Mouse (Mus musculus): ENCODE measurements around the gene Egfr. TPM values are rescaled to one million over a fixed set of nuclear protein-coding genes. Genes with fewer than 3 reads are reported as not detected.

Gene Egfr
- polyA plus RNA-seq, 1 experiment from 2014 or later, result 9.0 TPM

GRCm38 (mm10) chr11:16753154-16754040 lies 1.4 kb downstream of the Egfr start:
- H3K9ac ChIP-seq (replicated peaks), result peak overlapping the region; percentile 64
- peak overlapping the region; percentile 64 for H3K4me3 ChIP-seq (replicated peaks)
- H3K9me3 ChIP-seq, result no peaks in the 10 kb centered on the region
- 0 out of 2 replicates have a peak, but pooled peaks cover 11% of the 10 kb centered on the region for H3K4me1 ChIP-seq (replicated peaks)
- H3K36me3 ChIP-seq, result no peaks in the 10 kb centered on the region
- 30% methylated on average over 18 of the region's 18 CpGs for WGBS
- H3K27me3 ChIP-seq, result peaks cover 44% of the 10 kb centered on the region
- H3K4me2 ChIP-seq, result peak overlapping the region; percentile 88
- ATAC-seq (ENCODE audit: insufficient number of reproducible peaks, insufficient read depth, low FRiP score, low TSS enrichment, low read depth), result no peak
- H3K27ac ChIP-seq, result no peak overlapping the region

DNA sequence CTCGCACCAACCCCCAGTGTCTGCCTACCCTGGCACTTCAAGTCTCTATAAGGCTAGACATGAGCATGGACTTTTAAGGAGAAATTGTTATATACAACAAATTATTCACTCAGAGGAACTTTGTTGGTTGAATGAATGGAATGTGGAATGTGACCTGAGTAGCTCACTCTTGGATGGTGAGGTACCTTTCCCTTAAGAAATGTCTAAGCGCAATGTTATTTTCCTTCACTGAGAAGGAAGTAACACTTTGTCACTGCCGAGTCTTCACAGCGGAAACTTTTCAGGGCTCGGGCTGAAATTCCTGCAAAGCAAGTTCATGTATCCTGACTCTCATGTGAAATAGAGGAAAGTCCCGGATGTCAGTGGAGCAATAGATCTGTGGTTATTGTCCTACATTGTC lies 7.9 kb downstream of the Egfr start:
- Histone ChIP-seq H3K36me3 (no peaks in the 10 kb centered on the region), H3K27me3 (peaks cover 4% of the 10 kb centered on the region), H3K27ac (no peak overlapping the region), H3K4me1 (replicated peaks) (0 out of 2 replicates have a peak, but pooled peaks cover 5% of the 10 kb centered on the region), H3K9ac (replicated peaks) (no peak overlapping the region), H3K4me3 (replicated peaks) (no peak overlapping the region), H3K4me2 (no peak overlapping the region), H3K9me3 (no peaks in the 10 kb centered on the region)
- 81% methylated on average over 6 of the region's 6 CpGs for WGBS
- no peak for ATAC-seq (ENCODE audit: insufficient number of reproducible peaks, insufficient read depth, low FRiP score, low TSS enrichment, low read depth)

- Histone ChIP-seq H3K9me3 (no peaks in the 10 kb centered on the region), H3K4me2 (no peak overlapping the region), H3K36me3 (no peaks in the 10 kb centered on the region), H3K27me3 (no peaks in the 10 kb centered on the region), H3K9ac (replicated peaks) (no peak overlapping the region), H3K27ac (no peak overlapping the region), H3K4me1 (replicated peaks) (0 out of 2 replicates have a peak, but pooled peaks cover 5% of the 10 kb centered on the region), H3K4me3 (replicated peaks) (no peak overlapping the region)
- WGBS, result 77% methylated on average over 2 of the region's 2 CpGs
- ATAC-seq (ENCODE audit: insufficient number of reproducible peaks, insufficient read depth, low FRiP score, low TSS enrichment, low read depth), result no peak
Observed at GRCm38 (mm10) chr11:16761184-16761583, 9.2 kb downstream of the Egfr start.

- no peaks in the 10 kb centered on the region for H3K27me3 ChIP-seq
- no peak overlapping the region for H3K9ac ChIP-seq (replicated peaks)
- WGBS, result 74% methylated on average over 9 of the region's 9 CpGs
- H3K4me3 ChIP-seq (replicated peaks), result no peak overlapping the region
- H3K27ac ChIP-seq, result no peak overlapping the region
- ATAC-seq (ENCODE audit: insufficient number of reproducible peaks, insufficient read depth, low FRiP score, low TSS enrichment, low read depth), result no peak
- no peaks in the 10 kb centered on the region for H3K9me3 ChIP-seq
- H3K4me2 ChIP-seq, result no peak overlapping the region
- H3K36me3 ChIP-seq, result no peaks in the 10 kb centered on the region
- H3K4me1 ChIP-seq (replicated peaks), result peaks cover 15% of the 10 kb centered on the region
Observed at GRCm38 (mm10) chr11:16766038-16766815, 14.2 kb downstream of the Egfr start.

- Histone ChIP-seq H3K27ac (no peak overlapping the region), H3K4me1 (replicated peaks) (peaks cover 15% of the 10 kb centered on the region), H3K9me3 (no peaks in the 10 kb centered on the region), H3K4me3 (replicated peaks) (no peak overlapping the region), H3K4me2 (no peak overlapping the region), H3K36me3 (no peaks in the 10 kb centered on the region), H3K9ac (replicated peaks) (no peak overlapping the region), H3K27me3 (no peaks in the 10 kb centered on the region)
- no peak for ATAC-seq (ENCODE audit: insufficient number of reproducible peaks, insufficient read depth, low FRiP score, low TSS enrichment, low read depth)
- WGBS, result 83% methylated on average over 2 of the region's 2 CpGs
Observed at GRCm38 (mm10) chr11:16767984-16768383, 16.0 kb downstream of the Egfr start.

DNA sequence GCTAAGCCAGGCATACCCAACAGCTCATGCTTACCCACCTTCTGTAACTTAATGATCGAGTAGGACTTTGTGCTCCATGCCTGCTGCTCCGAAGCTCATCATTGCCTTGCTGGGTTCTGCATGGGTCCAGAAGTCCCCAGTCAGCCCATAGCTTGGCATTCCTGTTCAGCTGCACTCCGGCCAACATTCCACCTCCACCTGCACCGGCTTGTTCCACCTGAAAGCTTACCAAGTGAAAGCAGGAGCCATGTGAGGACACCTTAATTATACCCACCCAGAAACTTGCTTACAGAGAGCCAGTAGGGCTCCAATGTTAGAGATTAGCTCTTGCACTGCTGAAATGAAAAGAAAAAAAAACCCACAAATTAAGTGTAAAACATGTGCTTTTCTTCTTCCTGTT lies 17.3 kb downstream of the Egfr start:
- H3K9me3 ChIP-seq, result no peaks in the 10 kb centered on the region
- H3K4me2 ChIP-seq, result no peak overlapping the region
- H3K36me3 ChIP-seq, result no peaks in the 10 kb centered on the region
- ATAC-seq (ENCODE audit: insufficient number of reproducible peaks, insufficient read depth, low FRiP score, low TSS enrichment, low read depth), result no peak
- H3K27me3 ChIP-seq, result no peaks in the 10 kb centered on the region
- H3K4me1 ChIP-seq (replicated peaks), result peaks cover 15% of the 10 kb centered on the region
- H3K9ac ChIP-seq (replicated peaks), result no peak overlapping the region
- WGBS, result 84% methylated on average over 4 of the region's 4 CpGs
- H3K4me3 ChIP-seq (replicated peaks), result no peak overlapping the region
- H3K27ac ChIP-seq, result no peak overlapping the region

DNA sequence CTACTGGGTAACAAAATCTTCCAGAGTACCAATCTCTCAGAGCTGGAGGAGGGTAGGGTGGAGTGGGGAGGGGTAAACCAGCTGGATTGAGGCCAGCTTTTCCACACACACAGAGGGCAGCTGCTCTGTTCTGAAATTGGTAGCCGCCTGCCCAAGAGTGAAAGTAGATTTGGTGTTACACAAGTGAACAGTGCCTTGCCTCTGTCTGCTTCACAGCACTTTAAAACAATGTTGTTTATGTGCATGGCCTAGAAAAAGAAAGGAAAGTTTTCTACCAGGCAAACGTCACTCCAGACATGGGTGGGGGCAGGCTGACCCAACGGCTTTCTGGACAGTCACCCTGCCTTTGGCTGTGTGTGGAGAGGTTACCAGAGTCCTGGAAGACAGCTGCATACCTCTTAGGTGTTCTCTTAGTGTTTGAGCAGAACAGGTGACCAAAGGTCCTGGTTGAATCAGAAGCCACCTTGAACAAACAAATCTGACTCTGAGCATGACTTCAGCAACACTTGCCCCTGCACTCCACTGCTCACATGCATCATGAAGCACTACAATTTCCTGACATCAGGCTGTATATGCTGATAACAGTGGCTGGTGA lies 17.8 kb downstream of the Egfr start:
- no peak overlapping the region for H3K27ac ChIP-seq
- 57% methylated on average over 3 of the region's 3 CpGs for WGBS
- no peaks in the 10 kb centered on the region for H3K27me3 ChIP-seq
- no peak overlapping the region for H3K4me2 ChIP-seq
- no peaks in the 10 kb centered on the region for H3K36me3 ChIP-seq
- ATAC-seq (ENCODE audit: insufficient number of reproducible peaks, insufficient read depth, low FRiP score, low TSS enrichment, low read depth), result peak; percentile 68; the same call in 1 of the 2 replicates
- no peaks in the 10 kb centered on the region for H3K9me3 ChIP-seq
- no peak overlapping the region for H3K4me3 ChIP-seq (replicated peaks)
- H3K4me1 ChIP-seq (replicated peaks), result peaks cover 15% of the 10 kb centered on the region
- no peak overlapping the region for H3K9ac ChIP-seq (replicated peaks)

DNA sequence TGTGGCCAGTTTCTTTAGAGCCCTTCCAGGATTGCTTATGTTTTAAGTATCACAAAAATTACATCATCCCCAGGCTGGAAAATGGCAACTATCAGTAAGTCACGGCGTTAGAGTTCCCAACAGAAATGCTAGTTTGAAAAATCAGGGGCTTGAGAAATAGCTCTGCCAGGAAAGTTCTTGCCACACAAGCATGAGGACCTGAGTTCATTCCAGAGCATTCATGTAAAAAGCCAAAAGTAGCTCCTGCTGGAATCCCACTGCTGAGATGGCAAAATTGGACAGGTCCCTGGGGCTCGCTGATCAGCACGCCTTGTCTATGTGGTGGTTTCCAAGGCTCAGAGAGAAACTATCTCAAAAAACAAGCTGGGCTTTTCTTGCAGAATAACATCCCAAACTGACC lies 19.0 kb downstream of the Egfr start:
- peaks cover 15% of the 10 kb centered on the region for H3K4me1 ChIP-seq (replicated peaks)
- 82% methylated on average over 4 of the region's 4 CpGs for WGBS
- no peak overlapping the region for H3K4me3 ChIP-seq (replicated peaks)

GRCm38 (mm10) chr11:16772717-16773116 lies 20.7 kb downstream of the Egfr start:
- Histone ChIP-seq H3K4me3 (replicated peaks) (no peak overlapping the region), H3K36me3 (no peaks in the 10 kb centered on the region), H3K27ac (no peak overlapping the region), H3K27me3 (no peaks in the 10 kb centered on the region), H3K9me3 (no peaks in the 10 kb centered on the region), H3K4me2 (no peak overlapping the region), H3K9ac (replicated peaks) (no peak overlapping the region), H3K4me1 (replicated peaks) (peaks cover 12% of the 10 kb centered on the region)
- ATAC-seq (ENCODE audit: insufficient number of reproducible peaks, insufficient read depth, low FRiP score, low TSS enrichment, low read depth), result no peak
- 62% methylated on average over 4 of the region's 4 CpGs for WGBS

More for the DNA sequence above, 19.0 kb downstream of the Egfr start:
- ATAC-seq (ENCODE audit: insufficient number of reproducible peaks, insufficient read depth, low FRiP score, low TSS enrichment, low read depth), result no peak
- H3K27ac ChIP-seq, result no peak overlapping the region
- no peaks in the 10 kb centered on the region for H3K9me3 ChIP-seq
- H3K4me2 ChIP-seq, result no peak overlapping the region
- H3K36me3 ChIP-seq, result no peaks in the 10 kb centered on the region
- H3K9ac ChIP-seq (replicated peaks), result no peak overlapping the region
- H3K27me3 ChIP-seq, result no peaks in the 10 kb centered on the region

DNA sequence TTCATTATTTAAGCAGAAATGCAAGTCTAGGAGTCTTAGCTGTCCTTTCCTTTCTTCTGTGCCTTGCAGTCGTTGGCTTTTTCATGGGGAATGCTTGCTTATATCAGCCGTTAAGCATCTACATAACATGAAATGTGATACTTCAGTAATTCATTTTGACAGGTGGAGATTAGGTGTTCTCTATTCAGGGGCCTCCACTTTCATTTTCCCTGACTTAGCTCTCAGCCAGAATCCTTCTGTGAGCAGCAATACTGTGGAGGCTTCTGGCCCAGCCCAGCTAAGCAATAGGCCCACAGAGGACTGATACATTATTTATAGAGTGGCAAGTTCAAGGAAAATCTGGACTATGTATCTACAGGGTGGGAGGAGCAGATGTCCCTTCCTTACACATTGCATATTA lies 25.0 kb downstream of the Egfr start:
- Histone ChIP-seq H3K27ac (no peak overlapping the region), H3K4me2 (no peak overlapping the region), H3K9ac (replicated peaks) (no peak overlapping the region), H3K9me3 (no peaks in the 10 kb centered on the region), H3K4me1 (replicated peaks) (peaks cover 8% of the 10 kb centered on the region; the same call in 1 of the 2 replicates), H3K4me3 (replicated peaks) (no peak overlapping the region), H3K27me3 (no peaks in the 10 kb centered on the region), H3K36me3 (no peaks in the 10 kb centered on the region)
- 42% methylated on average over 2 of the region's 2 CpGs for WGBS
- ATAC-seq (ENCODE audit: insufficient number of reproducible peaks, insufficient read depth, low FRiP score, low TSS enrichment, low read depth), result 0 out of 2 replicates have a peak, but pooled peaks have one; percentile 42

- Histone ChIP-seq H3K9me3 (no peaks in the 10 kb centered on the region), H3K27me3 (no peaks in the 10 kb centered on the region), H3K4me3 (replicated peaks) (no peak overlapping the region), H3K36me3 (no peaks in the 10 kb centered on the region), H3K9ac (replicated peaks) (no peak overlapping the region), H3K4me2 (no peak overlapping the region), H3K27ac (no peak overlapping the region), H3K4me1 (replicated peaks) (peaks cover 8% of the 10 kb centered on the region; the same call in 1 of the 2 replicates)
- no peak for ATAC-seq (ENCODE audit: insufficient number of reproducible peaks, insufficient read depth, low FRiP score, low TSS enrichment, low read depth)
- 67% methylated on average over 2 of the region's 2 CpGs for WGBS
Observed at GRCm38 (mm10) chr11:16781604-16782003, 29.6 kb downstream of the Egfr start.

Measured in limb, embryonic 12.5 days (tissue).